Mouse (Mus musculus) liver, adult 2 months (tissue): ENCODE measurements at regions not wholly inside any gene's neighbourhood (a gene's known extent, or its start where the extent isn't known, plus 50 kb on each side); places are given as distances from the start of the nearest gene placed in this dataset.

ENCODE experiments used
- CTCF ChIP-seq: fragments of 200-500 bp; IDR thresholded peaks from 2 replicates; pipeline ENCODE4 v1.5.1; 2011; ENCODE audit warnings: low read depth, low read length, control low read depth
- POLR2A ChIP-seq: fragments of 200-500 bp; IDR thresholded peaks from 2 replicates; pipeline ENCODE4 v1.6.1; 2011; ENCODE audit warnings: low read length, control low read depth; ENCODE audit not compliant: insufficient read depth; ENCODE audit errors: extremely low read depth

DNA sequence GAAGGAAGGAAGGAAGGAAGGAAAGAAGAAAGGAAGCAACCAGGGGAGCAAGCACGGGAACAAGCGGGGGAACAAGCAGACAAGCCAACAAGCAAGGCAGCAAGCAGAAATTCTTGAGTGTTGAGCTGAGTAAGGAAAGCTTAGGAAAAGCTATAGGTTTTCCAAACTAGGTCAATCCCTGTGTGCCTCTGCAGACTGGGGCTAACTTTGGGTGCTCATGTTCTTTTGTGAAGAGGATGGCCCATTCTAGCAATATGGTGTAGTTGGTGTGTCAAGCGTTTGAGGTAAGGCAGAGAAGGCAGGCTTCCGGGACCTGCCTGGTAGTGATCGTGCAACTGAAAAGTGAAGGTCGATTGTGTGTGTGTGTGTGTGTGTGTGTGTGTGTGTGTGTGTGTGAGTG, 54.8 kb upstream of the Ezh2 start:
- TF ChIP-seq CTCF: no peak
- TF ChIP-seq POLR2A: no peak
